Mouse (Mus musculus): Measurements from ENCODE around the gene Cdc42ep3.

DNA sequence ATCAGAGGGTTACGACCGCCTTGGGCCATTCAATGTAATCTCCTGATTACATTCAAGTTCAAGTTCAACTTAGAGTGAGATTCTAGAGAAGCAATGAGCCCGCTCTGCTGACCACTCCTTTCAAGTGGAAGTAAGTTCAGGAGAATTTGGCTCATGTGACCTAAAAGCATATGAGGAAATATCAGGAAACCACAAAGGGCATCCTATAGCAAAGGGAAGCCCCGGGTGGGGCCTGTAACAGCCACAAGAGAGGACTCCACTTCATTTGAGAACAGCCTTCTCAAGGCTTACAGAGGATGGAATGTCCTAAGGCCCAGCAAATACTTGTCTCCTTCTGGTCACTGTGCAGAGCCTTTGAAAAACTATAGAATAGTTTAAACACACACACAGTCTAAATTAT lies 7.6 kb downstream of the Cdc42ep3 start:
- TF ChIP-seq MAX (IDR thresholded peaks at IDR 0.05; ENCODE audit: low read length) = no peak
- TF ChIP-seq ELF1 (IDR thresholded peaks at IDR 0.05; ENCODE audit: low read depth, low read length) = no peak
- no peak for TF ChIP-seq E2F4 (IDR thresholded peaks at IDR 0.05; ENCODE audit: insufficient replicate concordance, low read depth, low read length)
- no peak for TF ChIP-seq SIN3A (IDR thresholded peaks at IDR 0.05; ENCODE audit: low read length)
- TF ChIP-seq BHLHE40 (IDR thresholded peaks at IDR 0.05; ENCODE audit: low read depth, low read length) = no peak
- no peak for TF ChIP-seq POLR2AphosphoS2 (IDR thresholded peaks at IDR 0.05; ENCODE audit: low read depth, low read length)
- TF ChIP-seq EP300 (IDR thresholded peaks at IDR 0.05; ENCODE audit: low read length) = no peak
- no peak for TF ChIP-seq TCF12 (IDR thresholded peaks at IDR 0.05; ENCODE audit: low read depth, low read length)
